Mouse (Mus musculus): Measurements from ENCODE around the gene Atp6v0b. TPM values are rescaled to one million over a fixed set of nuclear protein-coding genes. Genes with fewer than 3 reads are reported as not detected.

The Atp6v0b gene
- total and polyA plus RNA-seq, 3 experiments = 208 to 627 (median 226) TPM

DNA sequence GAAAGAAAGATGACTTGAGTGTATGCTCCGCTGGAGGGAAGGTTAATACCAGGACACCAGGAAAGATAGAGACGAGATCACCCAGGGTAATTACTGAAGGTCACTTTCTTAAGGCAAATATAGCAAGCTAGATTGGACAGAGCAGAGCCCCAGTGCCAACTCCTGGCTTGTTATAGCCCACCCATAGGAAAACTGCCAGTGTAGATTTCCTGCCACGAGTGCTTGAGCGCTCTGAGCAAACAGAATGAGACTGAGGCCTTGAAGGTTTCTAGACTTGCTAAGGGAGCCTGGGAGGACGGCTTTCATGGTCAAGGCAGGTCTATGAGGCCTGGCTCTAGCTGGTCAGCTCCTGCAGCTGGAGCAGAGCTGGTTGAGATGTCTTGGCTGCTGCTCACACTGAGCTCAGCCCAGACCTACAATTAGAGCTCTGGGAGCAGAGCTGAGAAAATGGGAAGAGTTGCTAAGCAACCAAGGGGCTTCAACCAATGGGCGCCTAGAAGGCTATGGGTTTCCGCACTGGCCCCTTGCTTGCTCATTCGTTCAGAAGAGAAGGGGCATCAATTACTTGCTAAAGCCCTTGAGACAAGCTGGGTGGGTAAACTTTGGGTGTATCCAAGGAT lies 21.8 kb upstream of the Atp6v0b start:
- DNase-seq = no peak

DNA sequence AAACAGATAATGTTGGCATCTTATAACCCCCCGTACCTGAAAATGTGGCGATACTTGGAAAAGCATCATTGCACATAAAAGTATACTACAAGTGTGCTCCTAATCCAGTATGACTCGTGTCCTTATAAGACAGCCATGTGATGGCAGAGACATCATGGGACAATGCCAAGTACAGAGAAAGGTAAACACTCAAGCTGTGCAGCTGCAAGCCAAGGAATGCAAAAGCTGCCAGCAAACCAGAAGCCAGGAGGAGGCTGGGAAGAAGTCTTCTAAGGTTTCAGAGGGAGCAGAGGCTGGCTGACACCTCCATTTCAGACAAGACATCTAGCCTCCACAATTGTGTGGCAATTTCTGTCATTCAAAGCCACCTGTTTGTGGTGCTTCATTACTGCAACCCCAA lies 19.1 kb upstream of the Atp6v0b start:
- DNase-seq = no peak

DNA sequence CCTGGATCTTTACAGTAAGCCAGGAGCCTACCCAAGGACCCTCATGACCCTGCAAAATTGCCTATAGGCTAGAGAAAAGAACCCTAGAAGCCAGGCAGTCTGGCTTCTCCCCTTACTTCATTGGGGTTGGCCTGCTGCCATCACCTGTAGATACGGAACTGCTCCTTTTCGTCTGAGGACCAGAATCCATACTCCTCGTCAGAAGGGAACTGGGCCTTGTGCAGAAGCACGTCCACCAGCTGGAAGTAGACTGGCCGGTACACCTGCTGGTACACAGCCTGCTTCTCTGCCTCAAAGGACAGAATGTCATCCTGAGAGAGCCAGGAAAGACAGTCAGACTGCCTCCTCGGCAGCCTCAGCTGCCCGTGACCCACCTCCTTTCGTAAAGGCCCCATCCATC lies 17.6 kb upstream of the Atp6v0b start:
- no peak for DNase-seq

DNA sequence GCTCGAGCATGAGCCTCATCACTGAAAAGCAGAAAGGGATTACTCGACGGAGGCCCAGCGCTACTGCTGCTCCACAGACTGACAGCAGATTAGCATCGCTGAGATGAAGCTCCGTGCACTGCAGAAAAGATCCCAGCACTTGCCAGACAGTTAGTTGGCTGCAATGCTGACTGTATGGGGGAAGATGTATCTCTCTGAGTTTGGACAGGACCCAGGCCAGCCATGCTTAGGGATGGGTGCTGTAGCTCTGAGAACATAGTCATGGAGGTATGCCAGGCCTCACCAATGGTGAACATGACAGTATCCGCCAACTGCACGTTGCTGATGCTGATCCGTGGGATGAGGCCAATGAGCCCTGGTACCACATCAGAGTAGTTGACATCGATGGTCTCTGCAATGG lies 17.0 kb upstream of the Atp6v0b start:
- DNase-seq = no peak

- DNase-seq = no peak
Measured at GRCm38 (mm10) chr4:117898111-117898510, 11.0 kb upstream of the Atp6v0b start.

- DNase-seq = no peak
Measured at GRCm38 (mm10) chr4:117896031-117896430, 8.9 kb upstream of the Atp6v0b start.

- no peak for DNase-seq
Measured at GRCm38 (mm10) chr4:117895339-117895738, 8.2 kb upstream of the Atp6v0b start.

DNA sequence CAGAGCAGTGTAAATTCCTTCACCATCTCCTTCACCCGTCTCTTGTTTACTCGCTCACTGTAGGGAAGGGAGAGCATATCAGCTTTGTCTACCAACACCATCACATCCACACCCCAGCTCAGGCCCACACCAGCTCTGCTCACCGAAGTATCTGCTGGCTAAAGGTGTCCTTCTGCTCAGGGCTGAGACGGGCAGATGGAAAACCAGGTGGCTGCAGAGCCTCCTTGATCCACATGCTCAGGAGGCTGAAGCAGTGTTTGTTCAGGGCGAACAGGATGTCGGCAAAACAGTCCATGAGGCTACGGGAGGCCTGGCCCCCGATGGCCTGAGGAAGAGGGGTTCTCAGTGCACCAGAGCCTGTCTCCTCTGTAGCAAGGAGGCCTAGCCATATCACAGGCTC lies 7.5 kb upstream of the Atp6v0b start:
- DNase-seq = no peak

DNA sequence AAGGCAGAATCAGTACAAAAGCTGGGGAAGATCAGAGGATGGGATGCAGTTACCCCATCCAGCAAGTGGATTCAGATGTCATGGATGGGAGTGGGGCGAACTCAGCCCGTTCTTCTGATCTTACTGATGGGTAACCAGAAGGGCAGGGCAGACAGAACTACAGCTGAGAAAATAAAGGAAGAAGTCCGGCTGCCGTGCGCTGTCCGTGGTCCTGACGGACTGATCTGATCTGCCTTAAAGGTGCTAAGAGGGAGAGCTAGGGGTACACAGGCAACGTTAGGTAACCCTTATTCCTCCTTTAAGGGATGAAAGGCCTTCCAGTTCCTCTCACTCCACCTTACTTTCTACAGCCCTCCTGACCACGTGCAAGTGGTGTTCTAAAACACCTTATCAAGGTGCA lies 6.2 kb upstream of the Atp6v0b start:
- DNase-seq = peak; percentile 61

DNA sequence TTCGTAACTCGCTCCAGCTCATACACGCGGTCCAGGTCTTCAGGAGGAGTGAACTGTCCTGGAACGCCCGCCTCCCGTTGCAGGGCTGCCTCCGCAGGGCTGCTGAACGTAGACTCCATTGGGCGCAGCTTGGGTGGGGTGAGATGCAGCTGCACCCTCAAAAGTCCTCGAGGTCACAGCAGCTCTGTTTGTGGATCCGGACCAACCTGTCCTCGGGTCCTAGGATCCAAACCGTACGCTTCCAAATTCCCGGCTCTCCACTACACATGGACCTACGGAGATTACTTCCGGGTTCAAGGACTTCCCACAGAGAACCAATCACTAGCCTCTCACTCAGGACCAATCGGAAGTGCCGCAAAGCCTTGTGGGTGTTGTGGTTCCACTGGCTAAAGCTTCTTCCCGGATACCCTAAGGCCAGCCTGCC lies 4.6 kb upstream of the Atp6v0b start, which contains the start of gene Dph2:
Gene Dph2, minus strand, starts transcription at position 295 of the 424 bp plus-strand sequence.
- peak; percentile 90 for DNase-seq

- DNase-seq = no peak
Measured at GRCm38 (mm10) chr4:117890750-117891149, 3.6 kb upstream of the Atp6v0b start.

DNA sequence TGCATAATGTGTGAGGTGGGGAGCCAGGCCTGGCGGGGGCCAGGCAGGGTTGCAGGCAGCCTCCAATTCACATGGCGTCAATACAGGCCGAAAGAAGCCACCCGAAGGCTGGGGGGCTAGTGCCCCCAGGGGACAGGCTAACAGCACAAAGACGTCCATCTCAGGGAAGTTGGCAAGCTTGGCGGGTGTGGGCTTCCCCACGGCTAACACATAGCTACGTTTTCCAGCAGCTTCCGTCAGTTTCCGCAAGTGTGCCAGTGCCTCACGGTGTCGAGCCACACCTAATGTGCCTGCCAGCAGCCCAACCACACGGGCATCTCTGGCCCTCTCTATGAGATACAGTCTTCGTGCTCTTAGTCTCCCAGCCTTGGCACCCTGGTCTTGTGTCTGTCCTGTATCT lies 2.9 kb upstream of the Atp6v0b start:
- no peak for DNase-seq

DNA sequence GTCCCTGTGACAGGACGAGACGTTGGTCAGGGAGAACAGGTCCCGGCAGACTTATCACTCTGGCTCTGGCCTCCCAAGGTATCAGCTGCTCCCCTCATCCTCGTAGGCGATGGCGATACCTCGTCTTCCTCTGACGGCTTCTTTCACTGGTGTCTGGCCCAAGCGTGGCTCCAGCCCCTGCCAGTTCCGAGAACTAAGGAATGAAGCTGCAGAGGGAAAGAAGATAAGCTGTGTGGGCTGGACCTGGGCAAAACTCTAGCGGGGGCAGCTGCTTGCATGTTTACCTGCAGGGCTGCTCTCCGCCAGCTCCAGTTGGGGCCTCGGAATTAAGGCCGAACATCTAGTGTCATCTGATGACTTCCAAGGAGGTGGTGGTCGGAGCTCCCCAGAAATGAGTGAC lies 2.3 kb upstream of the Atp6v0b start:
- DNase-seq = no peak

DNA sequence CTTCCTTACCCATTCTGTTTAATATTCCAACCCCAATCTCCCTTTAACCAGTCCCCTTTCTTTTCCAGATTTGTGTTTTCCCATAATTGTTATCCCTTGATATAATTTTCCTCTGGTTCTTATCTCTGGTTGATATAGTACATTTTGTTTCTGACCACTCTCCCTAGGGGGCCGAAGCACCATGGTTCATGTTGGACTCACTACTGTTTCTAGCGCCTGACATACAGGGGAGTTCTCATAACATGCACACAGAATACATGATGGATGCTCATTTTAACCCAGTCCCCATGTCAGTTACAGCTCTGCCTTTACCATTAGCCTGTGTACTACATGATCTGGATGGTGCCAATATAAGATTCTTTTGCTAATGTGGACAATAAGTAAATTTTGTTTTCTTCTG lies 787 bp upstream of the Atp6v0b start:
- no peak for DNase-seq

- DNase-seq = no peak
Measured at GRCm38 (mm10) chr4:117886644-117887043, 489 bp downstream of the Atp6v0b start.

GRCm38 (mm10) chr4:117885994-117886393 lies 1.1 kb downstream of the Atp6v0b start:
- no peak for DNase-seq

DNA sequence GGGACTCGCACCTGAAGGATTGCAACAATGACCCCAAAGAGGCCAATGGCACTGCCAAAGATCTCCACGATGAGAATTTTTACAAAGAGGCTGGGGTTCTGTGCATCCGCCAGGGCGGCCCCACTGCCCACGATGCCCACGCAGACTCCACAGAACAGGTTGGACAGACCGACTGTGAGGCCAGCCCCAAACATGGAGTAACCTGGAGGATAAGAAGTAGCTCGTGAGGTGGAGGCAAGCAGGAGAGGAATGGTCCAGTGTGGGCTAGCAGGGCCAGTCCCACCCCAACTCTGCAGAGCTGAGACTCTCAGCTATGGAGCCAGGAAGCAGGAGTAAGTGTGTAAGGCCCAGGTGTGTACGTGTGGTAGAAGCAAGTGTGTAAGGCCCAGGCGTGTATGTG lies 2.0 kb downstream of the Atp6v0b start:
- DNase-seq = no peak

DNA sequence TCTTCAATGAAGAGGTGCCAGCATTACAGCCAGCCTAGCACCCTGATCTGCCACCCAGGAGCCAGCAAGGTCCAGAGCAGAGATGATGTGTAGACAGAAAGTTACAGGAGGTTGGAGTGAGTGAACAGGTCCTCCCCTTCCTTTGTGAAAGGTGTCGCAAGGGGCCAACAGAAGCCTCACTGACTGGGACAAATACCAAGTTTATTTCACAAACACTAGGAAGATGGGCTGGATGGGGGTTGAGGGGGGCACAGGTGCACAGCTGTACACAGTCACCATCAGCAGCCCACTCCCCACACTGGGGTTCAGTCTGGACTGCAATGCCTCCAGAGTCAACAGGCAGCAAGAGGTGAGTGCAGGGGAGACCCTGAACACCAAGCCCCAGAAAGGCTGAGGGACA lies 3.0 kb downstream of the Atp6v0b start:
- no peak for DNase-seq

DNA sequence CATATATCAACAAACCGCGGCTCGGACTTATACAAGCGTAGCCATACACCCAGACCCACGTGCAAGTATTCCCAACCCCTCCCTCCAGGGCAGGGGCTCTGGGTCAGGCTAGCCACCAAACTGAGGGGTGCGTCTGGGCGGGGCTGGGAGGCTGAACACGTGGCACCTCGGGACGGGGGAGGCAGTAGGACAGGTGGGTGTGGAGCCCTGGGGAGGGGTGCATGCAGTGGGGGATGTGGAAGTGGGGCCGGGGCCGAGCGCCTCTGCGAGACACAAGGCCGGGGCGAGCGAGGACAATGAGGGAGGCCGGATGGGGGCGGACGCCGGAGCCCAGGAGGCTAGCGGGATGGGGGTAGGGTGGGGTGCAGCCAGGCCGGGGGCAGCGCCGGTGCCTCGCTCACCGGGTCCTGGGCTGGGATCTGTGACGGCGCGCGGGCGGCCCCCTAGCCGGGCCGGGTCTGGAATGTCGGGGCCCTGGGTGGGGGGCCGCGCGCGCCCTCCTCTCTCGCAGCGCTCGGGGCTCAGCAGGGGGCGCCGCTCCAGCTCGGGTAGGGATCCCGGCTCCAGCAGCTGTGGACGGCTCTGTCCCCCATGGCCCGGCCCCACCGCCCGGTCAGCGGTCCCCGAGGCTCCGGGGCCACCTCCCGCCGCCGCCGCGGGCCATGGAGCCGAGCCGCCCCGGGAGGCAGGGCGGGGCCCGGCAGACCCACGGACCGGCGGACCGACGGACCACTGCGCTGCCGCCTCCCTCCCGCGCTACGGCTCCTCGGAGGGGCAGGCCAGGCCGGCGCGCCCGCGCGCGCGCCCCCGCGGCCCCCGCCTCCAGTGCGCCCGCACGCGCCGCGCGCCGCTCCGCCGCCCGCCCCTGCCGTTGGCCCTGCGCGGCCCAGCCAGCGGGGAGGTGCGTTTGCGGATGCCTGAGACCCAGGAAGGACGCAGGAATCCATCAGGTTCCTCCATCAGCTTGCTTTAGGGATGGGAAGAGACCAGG lies 4.1 kb downstream of the Atp6v0b start, which contains the start of gene B4galt2:
Gene B4galt2, minus strand, starts transcription at position 787 of the 991 bp plus-strand sequence.
- peak; percentile 79 for DNase-seq

DNA sequence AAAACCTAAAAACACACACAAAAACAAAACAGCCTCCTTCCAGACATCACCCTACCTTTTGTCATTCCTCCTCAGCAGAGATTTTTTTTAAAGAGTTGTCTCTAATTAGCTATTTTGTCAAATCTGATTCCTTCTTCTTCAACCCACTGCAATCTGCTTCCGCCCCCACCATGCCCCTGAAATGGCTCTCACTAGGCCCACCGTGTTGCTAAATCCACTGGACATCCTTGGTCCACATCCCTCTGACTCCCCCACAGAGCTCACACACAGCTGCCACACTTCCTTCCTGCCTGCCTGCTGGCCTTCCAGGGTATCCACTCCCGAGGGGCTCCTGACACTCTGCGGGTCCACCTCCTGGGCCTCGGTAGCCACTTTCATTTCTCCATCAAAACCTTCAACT lies 8.4 kb downstream of the Atp6v0b start:
- DNase-seq = no peak

GRCm38 (mm10) chr4:117878301-117878700 lies 8.8 kb downstream of the Atp6v0b start:
- no peak for DNase-seq

DNA sequence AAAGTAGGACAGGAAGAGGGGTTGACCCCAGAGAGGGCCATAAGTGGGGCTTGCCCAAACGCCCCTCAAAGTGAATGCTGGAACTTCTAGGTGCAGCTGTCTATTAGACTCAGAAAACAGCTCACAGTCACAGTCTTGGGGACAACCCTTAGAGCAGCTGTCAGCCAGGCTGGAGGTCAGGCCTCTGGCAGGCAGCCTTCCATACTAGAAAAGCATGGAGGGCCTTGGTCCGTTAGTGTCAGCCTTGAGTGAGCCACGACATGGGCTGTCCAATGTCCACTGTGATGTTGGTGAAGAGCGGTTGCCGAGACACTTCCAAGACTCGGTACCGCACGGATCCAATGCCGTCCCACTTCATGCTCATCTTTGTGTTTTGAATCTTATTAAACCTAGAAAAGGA lies 13.5 kb downstream of the Atp6v0b start:
- peak; percentile 41 for DNase-seq

- DNase-seq = peak; percentile 38
Measured at GRCm38 (mm10) chr4:117872471-117872886, 14.7 kb downstream of the Atp6v0b start, which contains the start of gene Ccdc24. Gene Ccdc24 (minus strand): TSS chr4:117872557.

All from adrenal gland, adult 2 months (tissue).